Mouse (Mus musculus) kidney, postnatal 14 days (tissue): Measurements from ENCODE around the gene Wfdc15b.

Experiments
- DNase-seq: peaks from one replicate; pipeline ENCODE4 v3.0.0; 2022; ENCODE audit warnings: mixed read lengths

The Wfdc15b gene

GRCm38 (mm10) chr2:164177831-164178230 lies 43.6 kb downstream of the Wfdc15b start:
- no peak for DNase-seq

- no peak for DNase-seq
These were observed 45.6 kb downstream of the Wfdc15b start for GRCm38 (mm10) chr2:164175850-164176249.

GRCm38 (mm10) chr2:164174649-164175395 lies 46.6 kb downstream of the Wfdc15b start:
- DNase-seq: no peak

GRCm38 (mm10) chr2:164173394-164173793 lies 48.1 kb downstream of the Wfdc15b start:
- DNase-seq: no peak

- DNase-seq: peak; percentile 18
These were observed 50.6 kb downstream of the Wfdc15b start, which contains the start of gene Kcns1 for GRCm38 (mm10) chr2:164170902-164171301. Kcns1 (minus strand) TSS chr2:164171113.

GRCm38 (mm10) chr2:164170326-164170725 lies 51.1 kb downstream of the Wfdc15b start:
- DNase-seq: no peak

- no peak for DNase-seq
These were observed 52.9 kb downstream of the Wfdc15b start for GRCm38 (mm10) chr2:164168571-164168946.

GRCm38 (mm10) chr2:164167752-164168570 lies 53.5 kb downstream of the Wfdc15b start:
- DNase-seq: no peak

GRCm38 (mm10) chr2:164164941-164165340 lies 56.5 kb downstream of the Wfdc15b start:
- no peak for DNase-seq
